Mouse (Mus musculus) liver, adult 2 months (tissue): ENCODE measurements around the gene Agtrap.

Experiments
- CTCF ChIP-seq: fragments of 200-500 bp; IDR thresholded peaks from 2 replicates; pipeline ENCODE4 v1.5.1; 2011; ENCODE audit warnings: low read depth, low read length, control low read depth
- POLR2A ChIP-seq: fragments of 200-500 bp; IDR thresholded peaks from 2 replicates; pipeline ENCODE4 v1.6.1; 2011; ENCODE audit warnings: low read length, control low read depth; ENCODE audit not compliant: insufficient read depth; ENCODE audit errors: extremely low read depth

DNA sequence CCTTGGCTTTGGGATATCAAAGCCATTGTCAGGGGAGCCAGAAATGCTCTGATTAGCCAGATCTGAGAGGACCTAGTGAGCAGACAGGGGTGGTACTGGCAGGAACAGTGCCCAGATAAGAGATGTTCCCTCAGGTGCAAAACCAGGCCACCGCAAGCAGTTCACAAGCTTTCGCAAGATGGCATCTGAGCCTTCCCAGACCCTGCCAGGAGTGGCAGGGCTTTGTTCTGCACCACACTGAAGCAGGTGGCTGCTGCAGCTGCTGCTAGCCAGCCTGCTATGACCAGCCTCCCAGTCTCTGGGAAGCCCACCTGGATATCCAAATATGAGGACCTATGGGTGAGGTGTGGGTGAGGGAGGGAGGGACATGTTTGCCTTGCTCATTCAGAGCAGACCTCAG, 10.1 kb upstream of the Agtrap start:
- TF ChIP-seq CTCF: no peak
- no peak for TF ChIP-seq POLR2A
